Mouse (Mus musculus) brain, embryonic 18.5 days (tissue): ENCODE results near the gene A930017K11Rik.

Source experiments
- DNase-seq: peaks from one replicate; pipeline ENCODE4 v3.0.0-alpha.2; 2012; ENCODE audit warnings: low read depth, low spot score

A930017K11Rik gene

DNA sequence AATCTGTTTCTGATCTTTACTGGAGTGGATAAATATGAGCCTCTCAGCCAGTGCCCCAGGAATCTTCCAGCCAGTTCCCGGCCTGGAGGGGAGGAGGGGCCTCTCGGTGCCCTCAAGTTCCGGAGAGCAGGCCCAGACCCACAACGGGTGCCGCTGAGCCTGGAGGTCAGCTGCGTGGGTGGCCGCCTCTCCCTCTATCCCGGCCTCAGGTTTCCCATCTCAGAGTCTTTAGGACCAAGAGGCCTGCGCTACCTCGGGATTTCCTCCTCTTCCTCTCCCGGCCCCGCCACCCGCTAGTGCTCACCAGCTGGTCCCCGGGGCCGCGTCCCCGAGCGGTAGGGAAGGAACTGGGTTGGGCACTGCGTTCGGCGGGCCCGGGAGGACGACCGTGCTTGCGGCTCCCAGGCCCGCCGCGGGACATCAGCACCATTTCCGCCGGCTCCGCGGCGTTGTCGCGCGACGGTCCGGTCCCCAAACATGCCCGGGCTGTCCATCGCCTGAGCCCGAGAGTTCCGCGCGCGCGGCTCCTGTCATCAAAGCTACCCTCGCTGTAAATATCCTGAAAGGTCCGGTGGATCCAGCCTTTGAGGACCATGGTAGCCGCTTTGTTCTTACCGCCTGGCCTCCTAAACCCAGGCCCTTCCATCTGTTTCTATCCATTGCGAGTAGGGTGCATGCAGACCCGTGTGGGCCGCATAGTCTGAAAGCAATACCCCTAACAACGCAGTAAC lies 10.7 kb downstream of the A930017K11Rik start:
- DNase-seq: no peak

DNA sequence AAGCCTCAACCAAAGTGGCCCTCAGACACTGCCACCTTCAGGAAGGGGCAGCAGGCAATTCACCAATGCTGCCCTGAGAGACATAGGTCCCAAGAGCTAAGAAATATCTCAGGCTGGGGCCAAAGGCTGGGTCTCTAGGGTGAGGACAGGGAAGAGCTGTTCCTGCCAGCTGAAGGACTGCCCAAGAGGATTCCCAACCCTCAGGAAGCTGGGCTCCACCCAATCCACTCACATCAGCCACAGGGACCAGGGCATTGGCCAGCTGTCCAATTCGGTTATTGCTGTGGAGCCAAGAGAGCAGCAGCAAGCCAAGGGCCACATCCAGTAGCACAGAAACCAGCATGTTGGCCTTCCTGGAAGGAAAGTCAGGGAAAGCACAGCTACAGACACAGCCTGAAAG lies 17.8 kb downstream of the A930017K11Rik start:
- DNase-seq: no peak

DNA sequence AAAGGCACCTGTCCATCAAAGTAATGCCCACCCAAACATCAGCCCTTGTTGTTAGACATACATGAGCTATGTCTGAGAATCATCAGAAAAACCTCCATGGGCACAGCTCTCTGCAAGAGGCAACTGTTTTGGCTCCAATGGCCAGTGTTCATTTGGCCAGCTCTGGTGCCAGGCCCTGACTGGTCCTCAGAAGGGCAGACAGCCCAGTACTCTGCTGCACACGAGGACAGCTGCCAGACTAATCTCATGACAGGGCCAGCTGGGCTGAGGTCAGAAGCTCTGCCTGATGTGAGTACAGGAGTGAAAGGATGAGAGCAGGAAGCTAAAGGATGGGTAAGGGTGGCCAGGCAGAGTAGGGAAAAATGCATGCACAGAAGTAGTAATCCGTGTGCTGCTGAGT lies 27.0 kb downstream of the A930017K11Rik start:
- no peak for DNase-seq

DNA sequence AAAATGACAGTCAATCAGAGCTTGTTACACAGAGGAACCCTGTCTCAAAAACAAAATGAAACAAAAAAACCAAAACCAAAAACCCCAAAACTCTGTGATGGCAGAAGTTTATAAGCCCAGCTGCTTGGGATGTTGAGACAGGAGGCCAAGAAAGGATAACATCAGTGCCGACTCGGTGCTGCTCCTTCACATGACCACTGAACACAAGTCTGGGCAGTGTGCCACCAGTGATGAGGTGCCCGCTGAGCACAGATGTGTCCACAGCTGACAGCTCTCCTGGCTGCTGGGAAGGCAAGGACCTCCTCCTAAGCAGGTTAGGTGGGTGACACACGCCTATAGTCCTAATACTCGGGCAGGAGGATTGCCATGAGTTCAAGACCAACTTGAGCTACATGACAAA lies 30.2 kb downstream of the A930017K11Rik start:
- DNase-seq: no peak

DNA sequence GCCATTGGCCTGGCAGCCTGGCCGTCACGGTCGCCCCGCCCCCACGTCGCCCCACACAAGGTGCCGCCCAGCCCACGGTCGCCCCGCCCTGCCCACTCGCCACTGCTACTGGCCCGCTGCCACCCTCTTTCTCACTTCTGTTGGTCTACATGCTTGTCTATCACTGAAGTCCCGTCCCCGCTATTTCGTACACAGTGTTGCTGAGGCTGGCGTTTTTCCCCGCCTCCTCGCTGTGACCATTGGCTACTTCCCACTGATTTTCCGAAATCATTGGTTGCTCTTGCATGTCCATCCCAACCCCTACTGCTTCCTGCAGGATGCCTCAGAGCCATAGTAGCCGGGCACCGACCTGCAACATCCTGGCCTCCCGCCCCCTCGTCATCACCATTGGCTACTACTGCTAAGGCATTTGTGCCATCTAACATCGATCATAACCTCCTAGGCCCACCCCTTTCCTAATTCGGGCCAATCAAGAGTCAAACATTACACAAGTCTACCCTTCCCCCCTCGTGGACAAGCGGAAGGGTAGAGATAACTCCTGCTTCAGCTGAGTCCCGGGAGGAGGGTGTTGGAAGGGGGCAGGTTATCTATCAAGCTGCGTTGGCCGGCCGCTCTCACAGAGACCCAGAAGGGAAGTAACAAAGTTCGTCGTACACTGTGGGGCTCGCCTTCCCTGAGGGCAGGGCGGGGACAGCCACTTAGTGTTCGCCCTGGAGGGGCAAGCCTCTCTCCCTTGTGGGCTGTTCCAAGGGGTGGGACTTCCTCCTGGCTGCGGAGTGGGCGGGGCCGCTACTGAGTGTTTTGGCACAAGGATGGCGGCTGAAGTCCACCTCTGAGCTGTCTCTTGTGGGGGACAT lies 32.4 kb downstream of the A930017K11Rik start:
- peak; percentile 100 for DNase-seq

DNA sequence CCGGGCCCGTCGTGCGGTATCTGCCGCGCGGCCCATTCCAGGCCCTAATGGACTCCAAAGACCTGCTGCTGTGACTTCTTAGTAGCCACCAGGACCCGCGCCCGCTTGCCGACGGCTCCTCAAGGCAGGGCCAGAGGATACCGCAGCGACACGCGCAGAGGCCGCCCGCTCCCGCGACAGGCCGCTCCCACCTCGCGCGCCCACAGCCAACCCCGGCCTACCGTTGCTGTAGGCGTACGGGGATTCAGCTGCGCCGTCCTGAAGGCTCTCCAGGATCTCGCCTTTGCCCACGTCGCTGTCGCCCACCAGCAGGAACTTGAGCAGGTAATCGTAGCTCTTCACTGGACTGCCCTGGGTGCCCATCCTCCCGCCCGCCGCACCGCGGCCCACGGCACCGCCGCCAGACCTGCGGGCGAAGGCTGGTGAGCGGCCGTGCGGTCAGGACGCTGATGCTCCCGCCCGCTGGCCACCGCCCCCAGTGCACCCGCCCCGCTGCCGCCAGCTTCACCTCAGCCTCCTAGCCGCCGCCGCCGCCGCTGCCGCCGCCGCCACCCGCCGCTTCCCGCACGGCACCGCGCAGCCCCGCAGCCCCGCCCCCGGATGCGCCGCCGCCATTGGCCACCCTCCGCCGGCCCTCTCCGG lies 33.1 kb downstream of the A930017K11Rik start, which contains the start of gene Rab40c:
Rab40c (minus strand) TSS at position 584 of the 642 bp plus-strand sequence.
- DNase-seq: peak; percentile 6

DNA sequence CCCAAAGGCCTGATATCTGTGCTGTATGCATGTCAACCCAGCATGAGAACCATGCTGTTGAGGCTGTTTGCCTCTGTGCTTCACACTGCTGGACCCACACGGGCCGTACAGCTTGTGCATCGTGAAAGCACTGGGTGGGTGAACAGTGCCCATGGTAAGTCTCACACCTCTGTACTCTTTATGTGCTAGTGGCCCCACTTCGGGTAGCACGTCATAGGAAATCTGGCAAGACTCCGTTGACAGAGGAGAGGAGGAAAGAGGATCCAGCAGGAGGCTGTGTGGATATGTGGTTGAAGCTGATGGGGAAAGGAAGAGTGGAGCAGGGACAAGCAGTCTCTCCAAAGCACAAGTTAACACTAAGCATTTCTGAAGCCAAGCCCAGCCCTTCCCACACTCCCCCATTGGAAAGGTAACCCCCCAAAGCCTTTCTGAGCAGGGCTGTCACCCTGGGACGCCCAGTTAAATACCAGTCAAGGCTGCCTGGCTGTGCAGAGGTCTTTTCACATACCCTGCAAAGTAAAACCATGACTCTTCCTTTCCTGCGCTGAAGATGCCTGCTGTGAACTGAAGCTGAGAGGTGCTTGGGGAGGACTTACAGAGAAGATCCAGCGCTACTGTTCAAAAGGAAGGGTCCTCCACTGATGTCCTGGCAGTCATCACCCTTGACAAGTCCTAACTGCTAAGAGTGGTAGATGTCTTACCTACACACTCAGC lies 34.2 kb downstream of the A930017K11Rik start:
- DNase-seq: no peak

DNA sequence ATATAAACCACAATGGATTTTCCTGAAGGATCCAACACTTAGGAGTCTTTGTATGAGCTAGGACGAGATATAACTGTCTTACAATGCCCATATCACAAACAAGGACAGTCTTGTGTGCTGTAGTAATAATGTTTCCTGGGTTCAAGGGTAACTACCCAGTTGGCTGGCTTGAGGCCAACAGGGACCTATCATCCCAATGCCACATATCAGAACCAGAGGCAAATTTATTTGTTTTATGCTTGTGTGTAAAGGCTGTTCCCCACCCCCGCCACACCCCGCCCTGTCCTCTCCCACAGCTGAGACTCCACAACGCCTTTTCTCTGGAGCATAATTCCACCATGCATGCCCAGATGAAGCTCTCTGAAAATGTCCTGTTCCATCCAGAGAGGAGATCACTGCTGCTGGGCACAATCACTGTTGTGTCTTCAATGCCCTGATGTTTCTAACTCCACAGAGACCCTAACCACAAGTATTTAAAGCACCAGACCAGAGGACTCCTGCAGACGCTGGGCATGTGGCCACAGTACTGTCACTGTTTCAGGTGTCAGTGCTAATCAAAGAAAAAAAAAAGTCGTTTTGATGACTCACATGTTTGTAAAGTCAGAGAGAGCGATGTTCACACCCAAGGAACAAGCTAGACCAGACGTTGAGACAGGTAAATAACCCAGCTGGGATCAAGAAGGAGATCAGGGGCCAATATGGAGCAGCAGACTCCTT lies 35.3 kb downstream of the A930017K11Rik start:
- no peak for DNase-seq

DNA sequence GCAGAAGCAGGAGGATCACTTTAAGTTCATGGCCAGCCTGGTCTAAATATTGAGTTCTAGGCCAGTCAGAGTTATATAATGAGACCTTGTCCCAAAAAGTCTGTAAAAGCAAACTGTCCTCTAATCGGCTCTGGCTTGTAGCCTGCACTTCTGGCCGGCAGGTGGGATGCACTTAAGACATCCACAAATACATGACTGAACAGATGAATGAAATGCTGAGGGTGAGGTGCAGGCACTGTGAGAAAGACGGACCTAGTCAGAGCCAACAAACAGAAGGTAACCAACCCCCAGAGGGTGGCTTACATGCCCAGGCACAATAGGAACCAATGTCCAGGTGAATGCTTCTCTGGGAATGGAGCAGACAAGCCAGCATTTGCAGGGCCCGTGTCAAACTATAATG lies 38.1 kb downstream of the A930017K11Rik start:
- no peak for DNase-seq

DNA sequence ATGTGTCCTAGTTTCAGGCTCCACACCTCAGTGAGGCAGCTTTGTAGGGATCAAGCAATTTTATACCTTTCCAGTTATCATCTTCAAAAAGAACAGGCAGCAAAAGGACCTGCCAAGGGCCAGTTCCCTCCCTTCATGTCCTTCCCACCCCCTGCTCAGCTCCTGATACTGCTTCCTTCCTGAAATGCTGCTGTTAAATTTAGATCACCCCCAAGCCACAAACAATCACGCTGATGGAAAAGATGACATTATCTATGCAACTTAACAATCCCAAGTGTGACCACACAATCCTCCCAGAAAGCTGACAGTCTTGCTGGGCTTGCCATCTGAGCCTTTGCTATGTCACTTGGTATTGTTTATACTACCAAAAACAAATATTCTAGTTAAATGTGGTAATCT lies 38.5 kb downstream of the A930017K11Rik start:
- DNase-seq: no peak

DNA sequence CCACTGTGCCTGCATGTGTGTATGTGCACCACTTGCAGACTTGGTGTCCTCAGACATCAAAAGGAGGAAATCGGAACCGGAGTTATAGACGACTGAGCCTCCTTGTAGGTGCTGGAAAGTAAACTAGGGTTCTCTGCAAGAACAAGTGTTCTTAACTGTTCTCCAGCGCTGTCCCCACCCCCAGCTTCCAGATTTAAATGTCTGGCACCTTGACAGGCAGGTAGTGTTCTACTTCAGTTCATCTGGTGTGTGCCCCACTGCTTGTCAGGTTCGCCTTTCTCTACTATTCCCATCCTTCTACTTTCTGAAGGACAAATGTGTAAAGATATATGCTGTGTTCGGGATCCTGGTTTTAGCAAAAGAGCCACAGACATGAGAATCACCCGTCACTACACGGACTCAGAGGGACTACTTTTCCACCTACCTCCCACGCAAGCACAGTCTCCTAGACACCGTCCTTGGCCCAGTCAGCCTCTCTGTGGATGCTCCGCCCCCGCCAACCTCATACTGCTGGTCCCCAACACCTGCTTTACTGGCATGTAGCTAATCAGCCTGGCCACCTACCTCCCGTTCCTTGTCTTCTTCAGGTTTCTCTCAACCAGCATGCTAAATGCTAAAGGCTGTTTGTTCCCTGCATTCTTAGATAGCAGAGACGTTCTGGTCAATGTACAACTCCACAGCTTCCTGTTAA lies 39.0 kb downstream of the A930017K11Rik start:
- DNase-seq: no peak

DNA sequence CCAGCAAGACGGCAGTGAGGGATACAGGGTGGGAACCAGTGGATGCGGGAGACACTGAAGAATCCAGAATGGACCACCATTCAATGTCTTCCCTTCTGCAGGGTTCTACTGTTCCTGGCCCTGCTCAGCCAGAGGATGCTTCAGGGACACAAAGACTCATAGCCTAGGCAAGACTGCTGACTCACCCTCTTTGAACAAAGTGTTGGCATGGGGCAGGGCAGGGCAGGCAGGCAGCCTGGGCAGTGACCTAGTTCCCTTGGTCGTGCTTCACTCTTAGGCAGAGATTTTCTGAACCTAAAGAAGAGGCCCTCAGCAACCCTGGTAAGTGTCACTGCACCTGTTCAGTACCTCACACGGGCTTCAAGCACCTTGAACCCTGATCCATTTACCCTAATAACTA lies 40.5 kb downstream of the A930017K11Rik start:
- no peak for DNase-seq

DNA sequence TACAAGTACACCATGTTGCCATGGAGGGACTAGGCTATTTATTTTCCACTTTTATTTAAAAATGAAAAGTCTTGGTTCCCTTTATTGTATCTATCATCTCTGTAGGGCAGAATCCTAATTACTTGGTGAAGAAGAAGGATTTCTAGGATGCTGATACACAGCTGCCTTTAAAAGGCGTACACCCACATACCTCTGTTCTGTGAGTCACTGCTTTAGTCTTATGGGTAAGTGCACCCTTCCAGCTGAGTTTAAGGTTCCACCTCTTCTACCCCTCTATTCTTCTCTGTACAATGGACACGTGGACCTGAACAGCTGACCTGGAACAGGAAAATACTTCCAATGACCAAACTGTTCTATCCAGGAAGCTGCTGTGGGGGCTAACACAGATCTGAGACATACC lies 44.7 kb downstream of the A930017K11Rik start:
- no peak for DNase-seq

DNA sequence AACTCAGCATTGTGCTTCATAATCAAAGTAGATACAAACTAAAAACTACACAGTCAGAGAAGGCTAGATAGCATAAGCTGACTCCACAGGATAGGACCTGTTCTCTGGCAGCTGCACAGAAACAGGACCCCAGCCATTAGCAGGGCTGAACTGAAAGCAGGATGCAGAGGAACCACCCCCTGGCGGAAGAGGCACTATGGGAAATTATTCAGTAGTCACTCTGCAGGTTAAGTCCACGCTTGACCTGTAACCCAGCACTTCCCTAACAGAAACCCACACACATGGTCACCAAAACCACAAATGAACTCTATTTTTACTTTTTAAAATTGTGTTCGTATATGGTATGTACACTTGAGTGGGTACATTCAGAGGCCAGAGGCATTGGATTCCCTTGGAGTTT lies 49.3 kb downstream of the A930017K11Rik start:
- DNase-seq: no peak

DNA sequence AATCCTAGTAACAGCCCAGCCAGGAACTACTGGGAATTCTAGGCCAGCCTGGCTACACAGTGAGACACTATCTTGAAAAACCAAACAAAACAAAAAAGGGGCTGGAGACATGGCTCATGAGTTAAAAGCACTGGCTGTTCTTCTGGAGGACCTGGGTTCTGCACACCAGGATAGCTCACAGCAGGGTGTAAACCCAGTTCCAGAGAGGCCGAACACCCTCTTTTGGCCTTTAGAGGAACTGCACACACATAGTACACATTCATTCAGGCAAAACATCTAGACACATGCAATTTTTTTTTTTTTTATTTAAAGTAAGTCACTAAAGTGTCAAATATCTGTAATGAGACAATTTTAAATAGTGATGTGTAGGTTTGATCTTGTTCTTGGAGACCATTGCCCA lies 52.2 kb downstream of the A930017K11Rik start:
- DNase-seq: no peak
